Comparison of ENCODE assay signal across 9 mouse cellular contexts in genomic region chr5:113365921-113366320, GRCm38 (mm10). TPM values are rescaled to one million over a fixed set of nuclear protein-coding genes. Genes with fewer than 3 reads are reported as not detected.
A peak's percentile ranks its signal among the peaks of the same experiment; 100 is the strongest.
DNase-seq lines count a peak whose midpoint lies in the region; ATAC-seq and TF ChIP-seq lines count a peak whose summit lies in the region.
"Had no signal": no experiment of that assay in that cellular context is flagged by ENCODE, and none has a peak within 500 bp of the region (broad histone marks: within the 10 kb centered on the region; RNA-seq: fewer than 3 reads in every experiment).

No protein-coding gene starts in this region.

- H3K9ac ChIP-seq in kidney, embryonic 16.5 days (replicated peaks; ENCODE audit: low read length) = no peak overlapping the region
- no peak overlapping the region for H3K9ac ChIP-seq in limb, embryonic 14.5 days (ENCODE audit: low read depth, low read length, severe bottlenecking)
- no peak overlapping the region for H3K9ac ChIP-seq in neural tube, embryonic 11.5 days (ENCODE audit: low read length)

- H3K4me2 ChIP-seq in kidney, embryonic 16.5 days (replicated peaks; ENCODE audit: low read depth, low read length) = no peak overlapping the region
- H3K4me2 ChIP-seq in limb, embryonic 14.5 days (replicated peaks; ENCODE audit: low read depth, low read length, severe bottlenecking) = no peak overlapping the region
- no peak overlapping the region; the same call in 1 of the 2 replicates for H3K4me2 ChIP-seq in neural tube, embryonic 11.5 days (ENCODE audit: low read depth)

- no peak overlapping the region for H3K4me3 ChIP-seq in kidney, embryonic 16.5 days (ENCODE audit: low read length)
- no peak overlapping the region for H3K4me3 ChIP-seq in limb, embryonic 14.5 days (replicated peaks; ENCODE audit: low read length)
- H3K4me3 ChIP-seq in neural tube, embryonic 11.5 days (ENCODE audit: low read depth, low read length) = no peak overlapping the region
- H3K4me3 ChIP-seq: erythroblast, embryonic 14.5 days had no signal

- no peak for TF ChIP-seq POLR2A in limb, embryonic 14.5 days (IDR thresholded peaks at IDR 0.05; ENCODE audit: borderline replicate concordance, extremely low read depth, insufficient read depth, insufficient read length)

- 3% methylated on average over 20 of the region's 20 CpGs for WGBS in kidney, embryonic 16.5 days
- 4% methylated on average over 20 of the region's 20 CpGs for WGBS in limb, embryonic 14.5 days
- WGBS in neural tube, embryonic 11.5 days = 2% methylated on average over 20 of the region's 20 CpGs

- peaks cover 6% of the 10 kb centered on the region; the same call in 1 of the 2 replicates for H3K27me3 ChIP-seq in kidney, embryonic 16.5 days (ENCODE audit: insufficient read depth, low read length)
- 0 out of 2 replicates have a peak, but pooled peaks cover 3% of the 10 kb centered on the region for H3K27me3 ChIP-seq in limb, embryonic 14.5 days (ENCODE audit: control insufficient read depth, insufficient read depth, low read length)
- 0 out of 2 replicates have a peak, but pooled peaks cover 2% of the 10 kb centered on the region for H3K27me3 ChIP-seq in neural tube, embryonic 11.5 days (ENCODE audit: control insufficient read depth, insufficient read depth, low read length)

- H3K27ac ChIP-seq in kidney, embryonic 16.5 days (ENCODE audit: low read length) = no peak overlapping the region
- no peak overlapping the region for H3K27ac ChIP-seq in limb, embryonic 14.5 days (replicated peaks; ENCODE audit: low read depth, low read length)
- no peak overlapping the region for H3K27ac ChIP-seq in neural tube, embryonic 11.5 days (ENCODE audit: low read depth, low read length)

- peak; percentile 80 for ATAC-seq in common myeloid progenitor, adult 5-6 weeks (replicated peaks; ENCODE audit: low read depth, poor library complexity, severe bottlenecking)
- ATAC-seq in kidney, embryonic 16.5 days (ENCODE audit: low FRiP score, low TSS enrichment) = peak; percentile 57; the same call in 1 of the 2 replicates
- ATAC-seq in limb, embryonic 14.5 days (ENCODE audit: low FRiP score, low read depth) = peak; percentile 55; the same call in 1 of the 2 replicates
- no peak for ATAC-seq in neural tube, embryonic 11.5 days (ENCODE audit: insufficient read depth, low FRiP score, low TSS enrichment)

- no peaks in the 10 kb centered on the region for H3K9me3 ChIP-seq in kidney, embryonic 16.5 days (ENCODE audit: low read length)
- no peaks in the 10 kb centered on the region for H3K9me3 ChIP-seq in limb, embryonic 14.5 days (ENCODE audit: control insufficient read depth, low read length)
- no peaks in the 10 kb centered on the region for H3K9me3 ChIP-seq in neural tube, embryonic 11.5 days (ENCODE audit: control insufficient read depth, low read length)

- no peaks in the 10 kb centered on the region for H3K36me3 ChIP-seq in kidney, embryonic 16.5 days (ENCODE audit: insufficient read depth, low read length)
- no peaks in the 10 kb centered on the region for H3K36me3 ChIP-seq in limb, embryonic 14.5 days (ENCODE audit: control insufficient read depth, insufficient read depth, low read length)
- no peaks in the 10 kb centered on the region for H3K36me3 ChIP-seq in neural tube, embryonic 11.5 days (ENCODE audit: control insufficient read depth, insufficient read depth, low read length)

- DNase-seq in 416B (ENCODE audit: low read depth) (peak; percentile 56), adipocyte (ENCODE audit: low spot score) (peak; percentile 67)
- DNase-seq in gastrocnemius, adult 8-10 months (ENCODE audit: low spot score in 2 of 2) = peak; percentile 40 to 44
- peak; percentile 66 for DNase-seq in limb, embryonic 14.5 days (ENCODE audit: low spot score)
- DNase-seq in neural tube, embryonic 11.5 days (ENCODE audit: low spot score) = peak; percentile 81
- peak; percentile 83 for DNase-seq in testis, postnatal 10 days (ENCODE audit: low spot score)

- no peaks in the 10 kb centered on the region for H3K4me1 ChIP-seq in kidney, embryonic 16.5 days (ENCODE audit: insufficient read depth, low read length)
- H3K4me1 ChIP-seq in limb, embryonic 14.5 days (ENCODE audit: control insufficient read depth, insufficient read depth, low read length) = no peaks in the 10 kb centered on the region
- H3K4me1 ChIP-seq in neural tube, embryonic 11.5 days (ENCODE audit: control insufficient read depth, insufficient read depth, low read length) = no peaks in the 10 kb centered on the region

RNA-seq across cellular contexts. Expression of gene Aym1, which starts 8.8 kb away (rescaled TPM):
- total RNA-seq in common myeloid progenitor, adult 5-6 weeks (2017) = not detected in 2 replicates
- not detected for total RNA-seq in gastrocnemius, adult 8-10 months (2022)
- not detected in 2 replicates for polyA plus RNA-seq in kidney, embryonic 16.5 days (2015; fragmentation: Nextera tagmentation; extraction: Ambion mirVana)
- polyA plus RNA-seq in limb, embryonic 14.5 days (2012; rRNA removed) = not detected in 2 replicates
- polyA plus RNA-seq in limb, embryonic 14.5 days (2014; fragmentation: Nextera tagmentation; extraction: Ambion mirVana) = not detected in 2 replicates
- not detected in 2 replicates for polyA plus RNA-seq in neural tube, embryonic 11.5 days (2014; fragmentation: Nextera tagmentation; extraction: Ambion mirVana)
- polyA plus RNA-seq: erythroblast, embryonic 14.5 days had no signal

RNA-seq across cellular contexts. Expression of gene Sgsm1, which starts 55.3 kb away (rescaled TPM):
- total RNA-seq in common myeloid progenitor, adult 5-6 weeks (2017) = 1.8 and 3.7 TPM in 2 replicates
- total RNA-seq in gastrocnemius, adult 8-10 months (2022) = under 1 TPM; 0.29 to 0.58 (median 0.42) TPM
- polyA plus RNA-seq in kidney, embryonic 16.5 days (2015; fragmentation: Nextera tagmentation; extraction: Ambion mirVana) = 6.1 and 8.1 TPM in 2 replicates
- polyA plus RNA-seq in limb, embryonic 14.5 days (2012; rRNA removed) = 2.7 and 3.3 TPM in 2 replicates
- 0.94 and 1.2 TPM in 2 replicates for polyA plus RNA-seq in limb, embryonic 14.5 days (2014; fragmentation: Nextera tagmentation; extraction: Ambion mirVana)
- polyA plus RNA-seq in neural tube, embryonic 11.5 days (2014; fragmentation: Nextera tagmentation; extraction: Ambion mirVana) = 8.5 and 10.7 TPM in 2 replicates
- polyA plus RNA-seq: erythroblast, embryonic 14.5 days had no signal
